Mouse (Mus musculus) urinary bladder, postnatal 14 days (tissue): ENCODE data around the gene 1700022I11Rik.

Source experiments
- DNase-seq: peaks from one replicate; pipeline ENCODE4 v3.0.0; 2021; ENCODE audit warnings: low spot score

Gene 1700022I11Rik

GRCm38 (mm10) chr4:43001272-43001671 lies 31.9 kb downstream of the 1700022I11Rik start:
- DNase-seq = no peak

GRCm38 (mm10) chr4:43002756-43003439 lies 33.5 kb downstream of the 1700022I11Rik start:
- DNase-seq = no peak

GRCm38 (mm10) chr4:43004951-43005350 lies 35.5 kb downstream of the 1700022I11Rik start:
- DNase-seq = no peak

GRCm38 (mm10) chr4:43005765-43006164 lies 36.4 kb downstream of the 1700022I11Rik start:
- DNase-seq = peak; percentile 19

GRCm38 (mm10) chr4:43010161-43011038 lies 41.0 kb downstream of the 1700022I11Rik start, which contains the start of gene Fancg:
Fancg (minus strand) TSS chr4:43010506.
- DNase-seq = peak; percentile 83

GRCm38 (mm10) chr4:43012091-43012490 lies 42.7 kb downstream of the 1700022I11Rik start:
- no peak for DNase-seq

GRCm38 (mm10) chr4:43018156-43018555 lies 48.8 kb downstream of the 1700022I11Rik start:
- DNase-seq = no peak

GRCm38 (mm10) chr4:43019176-43019575 lies 49.8 kb downstream of the 1700022I11Rik start:
- DNase-seq = no peak

GRCm38 (mm10) chr4:43019641-43020465 lies 50.4 kb downstream of the 1700022I11Rik start:
- DNase-seq = no peak

GRCm38 (mm10) chr4:43020876-43021275 lies 51.5 kb downstream of the 1700022I11Rik start:
- DNase-seq = no peak

- no peak for DNase-seq
Measured at GRCm38 (mm10) chr4:43021341-43021740, 51.9 kb downstream of the 1700022I11Rik start.

GRCm38 (mm10) chr4:43024673-43025072 lies 55.3 kb downstream of the 1700022I11Rik start:
- DNase-seq = no peak

GRCm38 (mm10) chr4:43025084-43025960 lies 55.9 kb downstream of the 1700022I11Rik start, which contains the start of gene Pigo:
Pigo (minus strand) TSS chr4:43025819.
- DNase-seq = peak; percentile 95

GRCm38 (mm10) chr4:43029121-43029520 lies 59.7 kb downstream of the 1700022I11Rik start:
- DNase-seq = no peak

- DNase-seq = no peak
Measured at GRCm38 (mm10) chr4:43029749-43030148, 60.3 kb downstream of the 1700022I11Rik start.

- no peak for DNase-seq
Measured at GRCm38 (mm10) chr4:43030352-43030751, 60.9 kb downstream of the 1700022I11Rik start.

- DNase-seq = peak; percentile 52
Measured at GRCm38 (mm10) chr4:43030780-43031230, 61.4 kb downstream of the 1700022I11Rik start.

GRCm38 (mm10) chr4:43031237-43031995 lies 62.0 kb downstream of the 1700022I11Rik start, which contains the start of gene Stoml2:
Stoml2 (minus strand) TSS chr4:43031710.
- DNase-seq = peak; percentile 93

GRCm38 (mm10) chr4:43032501-43032900 lies 63.1 kb downstream of the 1700022I11Rik start:
- DNase-seq = no peak
